Mouse (Mus musculus) induced T-regulatory cell, adult 2 months (primary cell): ENCODE results near the gene Rab2b.

ENCODE experiments used
- DNase-seq: peaks from one replicate; pipeline ENCODE4 v3.0.0-alpha.2; 2012; ENCODE audit warnings: low read depth

Rab2b gene

DNA sequence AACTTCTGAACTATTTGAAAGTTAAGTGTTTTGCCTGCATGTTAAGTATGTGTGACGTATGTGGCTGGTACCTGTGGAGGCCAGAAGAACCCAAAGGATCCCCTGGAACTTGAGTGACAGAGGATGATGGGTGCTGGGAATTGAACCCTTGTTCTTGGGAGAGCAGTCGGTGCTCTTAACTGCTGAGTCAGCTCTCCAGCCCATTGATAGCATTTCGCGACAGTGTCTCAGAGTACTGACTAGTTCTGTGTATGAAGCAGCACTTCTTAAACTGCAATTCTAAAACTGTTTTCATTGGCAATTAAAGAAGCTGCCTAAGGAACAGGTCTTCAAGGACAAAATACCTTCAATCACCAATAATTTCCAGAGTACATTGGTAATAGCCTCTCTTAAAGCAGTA lies 2.1 kb downstream of the Rab2b start:
- DNase-seq = no peak

DNA sequence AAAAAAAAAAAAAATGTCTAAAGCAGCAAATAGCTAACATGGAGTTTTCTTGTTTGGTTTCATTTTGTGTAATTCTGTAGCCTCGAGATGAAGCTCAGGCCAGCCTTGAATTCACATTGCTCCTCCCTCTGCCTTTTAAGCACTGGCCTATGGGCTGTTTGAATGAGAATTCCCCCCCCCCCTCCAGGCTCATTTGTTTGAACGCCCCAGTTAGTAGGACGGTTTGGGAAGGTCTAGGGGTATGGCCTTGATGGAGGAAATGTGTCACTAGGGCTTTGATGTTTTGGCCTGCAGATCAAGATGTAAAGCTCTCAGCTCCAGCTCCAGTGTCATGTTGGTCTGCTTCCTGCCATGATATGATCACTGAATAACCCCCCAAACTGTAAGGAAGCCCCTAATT lies 6.6 kb downstream of the Rab2b start:
- peak; percentile 39 for DNase-seq

DNA sequence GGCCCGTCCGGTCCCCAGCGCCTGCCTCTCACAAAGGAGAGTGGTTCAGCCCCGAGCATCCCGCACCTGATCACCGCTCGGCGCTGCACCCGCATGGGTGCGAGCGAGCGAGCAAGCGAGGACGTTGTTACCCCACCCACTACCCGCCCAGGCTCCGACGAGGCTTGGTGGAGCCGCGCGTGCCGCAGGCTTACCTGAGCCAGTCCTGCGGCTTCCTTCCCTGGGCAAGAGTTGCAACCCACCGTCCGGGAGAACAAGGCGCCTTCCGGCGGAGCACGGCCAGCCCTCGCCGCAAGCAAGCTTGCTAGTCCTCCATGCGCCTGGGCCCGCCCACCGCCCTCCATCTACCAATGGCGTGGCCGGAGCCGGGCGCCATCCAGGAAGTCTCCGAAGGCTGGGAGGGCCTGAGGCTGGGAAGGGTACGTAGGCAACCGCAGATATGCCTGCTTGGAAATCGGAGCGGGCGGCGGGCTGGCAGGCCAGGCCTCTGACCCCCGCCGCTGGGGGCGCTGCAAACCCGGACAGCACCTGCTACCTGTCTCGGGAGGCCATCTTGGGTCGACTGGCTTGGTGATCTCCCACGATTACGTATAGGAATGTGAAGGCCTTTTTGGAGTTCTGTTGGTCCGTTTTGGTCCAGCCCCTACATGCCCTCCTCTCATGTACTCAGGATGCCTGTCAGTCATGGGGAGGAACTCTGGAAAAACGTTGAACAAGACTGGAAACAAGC lies 21.7 kb downstream of the Rab2b start, which contains the start of gene Chd8:
Chd8 (minus strand) TSS at position 297 of the 730 bp plus-strand sequence.
- DNase-seq = peak; percentile 97

DNA sequence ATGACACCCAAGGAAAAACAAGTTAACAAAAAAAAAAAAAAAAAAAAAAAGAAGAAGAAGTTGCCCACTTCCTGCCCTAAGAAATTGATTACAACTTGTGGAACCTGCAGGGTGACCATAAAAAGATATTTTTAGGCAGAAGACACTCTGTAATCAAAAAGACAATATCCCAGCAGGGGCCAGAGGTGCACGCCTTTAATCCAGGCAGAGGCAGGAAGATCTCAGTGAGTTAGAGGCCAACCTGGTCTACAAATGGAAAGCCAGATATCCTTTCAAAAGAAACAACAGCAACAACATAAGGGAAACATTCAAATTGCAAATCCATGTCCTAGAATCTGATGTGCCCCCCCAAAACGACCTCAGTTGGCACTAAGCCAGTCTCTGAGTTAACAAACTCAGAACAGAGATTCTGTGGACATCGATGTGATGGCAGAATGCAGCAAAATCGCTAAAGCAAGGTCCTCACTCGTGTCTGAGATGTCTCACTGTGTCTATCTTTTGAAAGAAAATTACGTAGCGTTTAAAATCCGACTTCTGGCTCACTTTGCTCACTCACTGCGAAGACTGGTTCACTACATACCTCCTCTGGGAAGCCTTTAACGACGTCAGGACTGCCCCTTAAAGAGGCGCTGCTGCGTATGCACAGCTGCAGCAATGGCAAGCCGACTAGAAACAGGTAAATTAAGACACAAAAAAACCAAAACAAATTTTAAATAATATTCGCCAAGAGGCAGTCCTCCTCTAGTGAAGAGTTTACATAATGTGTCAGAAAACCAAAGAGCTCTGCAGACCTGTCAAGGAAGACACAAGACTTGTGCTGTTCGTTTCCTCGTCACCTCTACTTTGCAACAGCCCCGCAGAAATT lies 22.8 kb downstream of the Rab2b start:
- peak; percentile 57 for DNase-seq

DNA sequence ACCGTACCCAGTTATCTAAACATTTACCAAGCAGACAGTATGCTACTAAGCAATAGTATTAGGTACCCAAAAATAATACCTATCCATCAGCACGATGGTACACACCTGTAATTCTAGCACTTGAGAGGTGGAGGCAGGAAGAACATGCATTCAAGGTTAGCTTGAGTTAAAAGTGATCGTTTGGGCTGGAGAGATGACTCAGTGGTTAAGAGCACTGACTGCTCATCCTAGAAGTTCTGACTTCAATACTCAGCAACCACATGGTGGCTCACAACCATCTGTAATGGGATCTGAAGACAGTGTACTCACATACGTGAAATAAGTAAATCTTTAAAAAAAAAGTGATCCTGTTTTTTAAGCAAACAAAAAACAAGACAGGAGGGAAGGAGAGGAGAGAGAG lies 33.2 kb downstream of the Rab2b start:
- DNase-seq = no peak

DNA sequence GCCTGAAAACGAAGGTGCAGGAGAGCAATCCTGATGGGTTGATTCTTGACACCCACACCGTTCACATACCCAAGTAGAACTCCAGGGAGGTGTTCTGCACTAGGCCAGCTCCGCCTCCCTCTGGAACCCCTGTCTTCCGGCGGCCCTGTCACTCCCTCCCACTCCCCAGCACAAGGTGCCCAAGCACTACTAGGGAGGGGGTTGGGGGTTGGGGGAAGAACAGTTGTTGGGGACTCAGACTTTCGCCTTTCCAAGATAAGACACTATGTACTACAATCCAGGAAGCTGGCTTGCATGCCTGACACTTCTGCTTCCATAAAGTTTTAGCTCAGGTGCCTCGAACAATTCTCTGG lies 34.7 kb downstream of the Rab2b start:
- DNase-seq = no peak

DNA sequence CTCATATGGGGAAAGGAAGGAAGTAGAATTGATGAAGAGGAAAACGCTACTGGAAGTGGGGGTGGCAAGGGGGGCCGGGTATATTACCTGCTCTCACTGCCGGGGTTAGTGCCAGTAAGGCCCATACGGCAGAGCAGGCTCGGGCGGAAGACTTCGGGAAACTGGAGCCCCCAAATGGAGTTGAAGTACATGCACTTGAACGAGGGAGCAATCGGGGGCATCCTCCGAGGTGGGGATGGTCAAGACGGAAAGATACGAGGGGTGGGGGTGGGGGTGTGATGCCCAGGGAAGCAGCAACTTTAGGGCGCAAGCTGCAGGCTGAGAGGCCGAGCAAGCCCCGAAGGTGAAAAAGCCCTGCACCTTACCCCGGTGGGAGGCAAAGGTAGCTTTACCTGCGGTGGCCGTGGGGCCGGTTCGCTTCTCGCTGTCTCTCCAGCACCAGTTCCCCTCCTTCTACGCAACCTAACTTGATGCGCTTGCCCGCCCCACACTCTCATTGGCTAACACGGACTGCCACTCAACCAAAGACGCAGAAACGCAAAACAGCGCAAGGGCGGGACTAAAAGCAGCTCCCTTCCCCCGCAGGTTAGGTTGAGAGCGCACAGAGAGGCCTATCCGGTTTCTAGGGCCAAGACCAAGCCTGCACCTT lies 35.2 kb downstream of the Rab2b start:
- peak; percentile 100 for DNase-seq

DNA sequence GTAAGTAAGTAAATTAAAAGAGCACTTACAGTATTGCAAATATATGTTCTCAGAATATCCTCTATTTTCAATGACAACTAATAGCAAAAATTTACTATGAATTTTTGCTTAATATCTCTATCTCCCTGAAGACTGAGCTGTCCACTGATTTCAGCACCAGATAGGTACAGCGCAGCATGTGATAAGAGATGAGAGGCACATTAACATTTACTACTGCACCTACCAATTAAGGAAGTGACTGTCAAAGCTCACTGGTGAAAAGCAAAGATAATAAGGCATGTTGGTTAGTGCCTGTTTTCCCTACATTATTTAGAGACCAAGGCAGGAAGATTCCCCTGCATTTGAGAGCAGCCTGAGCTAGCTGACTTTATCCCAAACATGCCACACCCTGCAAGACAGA lies 43.1 kb downstream of the Rab2b start:
- no peak for DNase-seq

DNA sequence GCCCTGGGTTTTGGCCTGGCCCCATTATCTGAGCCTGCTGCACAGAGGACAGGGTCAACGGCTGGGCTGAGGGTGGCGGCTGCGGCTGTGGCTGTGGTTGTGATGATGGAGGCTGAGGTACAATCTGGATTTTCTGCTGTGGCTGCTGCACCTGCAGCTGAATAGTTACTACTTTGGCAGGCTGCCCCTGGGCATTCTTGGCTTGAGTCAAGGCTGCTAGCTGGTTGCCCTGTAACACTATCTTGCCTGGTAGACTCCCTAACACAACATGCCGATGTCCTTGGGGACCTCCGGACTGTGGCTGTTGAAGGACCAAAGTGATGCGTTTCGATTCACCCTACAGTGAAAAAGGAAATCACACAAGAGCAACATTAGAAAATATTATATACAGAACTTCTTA lies 44.2 kb downstream of the Rab2b start:
- DNase-seq = no peak

DNA sequence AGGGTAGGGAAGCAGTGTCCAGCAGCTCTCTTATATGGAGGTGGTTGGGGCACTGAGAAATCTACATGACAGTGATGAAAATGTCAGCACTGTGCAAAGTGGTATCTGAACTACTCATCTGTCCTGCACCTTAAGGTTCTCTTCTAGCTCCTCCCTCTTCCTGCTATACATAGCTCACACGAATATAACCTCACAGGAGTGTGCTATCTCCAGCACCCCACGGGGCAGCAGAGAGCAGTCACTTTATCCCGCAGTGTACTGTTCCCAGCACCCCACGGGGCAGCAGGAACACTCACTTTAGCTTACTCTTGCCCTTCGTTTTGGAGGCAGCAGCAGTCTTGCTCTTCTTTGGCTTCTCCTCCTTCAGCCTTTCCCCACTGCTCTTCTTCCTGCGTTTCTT lies 47.1 kb downstream of the Rab2b start:
- no peak for DNase-seq

DNA sequence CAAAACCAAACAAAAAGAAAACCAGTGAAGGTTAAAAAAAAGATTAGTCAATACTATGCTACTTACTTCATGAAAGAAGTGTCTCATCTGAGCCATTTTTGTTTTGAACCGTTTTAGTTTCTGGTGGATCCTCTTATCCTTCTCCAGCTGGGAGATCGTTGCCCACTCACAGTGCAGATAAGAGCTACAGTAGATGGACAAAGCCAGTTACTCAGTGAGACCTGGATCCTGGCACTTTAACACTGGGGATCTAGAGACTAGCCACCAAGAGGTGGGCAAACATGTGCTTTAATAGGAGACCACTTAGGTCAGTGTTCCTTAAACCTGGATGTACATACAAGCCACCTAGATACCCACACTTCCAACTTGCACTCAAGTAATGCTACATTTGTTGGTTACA lies 53.4 kb downstream of the Rab2b start:
- no peak for DNase-seq

DNA sequence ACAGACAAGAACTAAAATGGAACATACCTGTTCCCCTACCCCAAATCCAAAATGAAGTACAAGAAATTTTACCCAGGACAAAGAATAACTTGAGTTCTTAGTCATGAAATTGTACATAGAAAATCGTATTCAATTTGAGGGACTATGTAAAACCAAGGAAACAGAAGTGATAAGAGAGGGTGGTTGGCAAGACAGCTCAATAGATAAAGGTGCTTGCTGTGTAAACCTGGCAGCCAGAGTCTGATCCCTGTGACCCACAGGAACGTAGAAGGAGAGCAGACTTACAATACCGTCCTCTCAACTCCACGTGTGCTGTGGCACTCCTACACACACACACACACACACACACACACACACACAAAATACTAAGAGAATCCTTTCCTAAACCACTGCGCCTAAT lies 62.1 kb downstream of the Rab2b start:
- no peak for DNase-seq
